Mouse (Mus musculus): ENCODE data around the gene Nfatc3. TPM values are rescaled to one million over a fixed set of nuclear protein-coding genes. Genes with fewer than 3 reads are reported as not detected.

Nfatc3 gene
- total and polyA plus RNA-seq, 3 experiments = 15.0 to 189 (median 31.0) TPM

DNA sequence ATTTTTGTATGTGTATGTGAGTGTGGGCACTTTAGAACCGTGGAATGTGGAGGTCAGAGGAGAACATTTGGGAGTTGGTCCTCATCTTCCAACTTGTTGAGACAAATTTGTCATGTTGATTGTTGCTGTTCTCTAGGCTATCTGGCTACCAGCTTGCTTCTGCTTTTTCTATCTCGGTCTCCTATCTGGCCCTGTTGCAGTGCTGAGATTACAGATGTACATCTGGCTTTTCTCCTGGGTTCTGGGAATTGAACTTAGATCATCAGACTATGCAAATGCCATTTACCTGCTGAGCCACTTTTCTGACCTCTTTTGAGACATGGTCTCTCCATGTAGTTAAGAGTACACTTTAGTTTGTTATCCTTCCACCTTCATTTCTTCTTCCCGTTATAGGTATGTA, 114.9 kb downstream of the Nfatc3 start:
- no peak for DNase-seq (ENCODE audit: low spot score)
- Histone ChIP-seq H3K4me3 (ENCODE audit: low read depth, low read length) (no peak overlapping the region), H3K36me3 (replicated peaks) (no peaks in the 10 kb centered on the region), H3K4me1 (ENCODE audit: insufficient read depth, low read depth, low read length) (peaks cover 29% of the 10 kb centered on the region), H3K27me3 (ENCODE audit: insufficient read depth, low read length) (peaks cover 61% of the 10 kb centered on the region), H3K9me3 (replicated peaks) (no peaks in the 10 kb centered on the region)
- no peak for TF ChIP-seq GATA1 (IDR thresholded peaks at IDR 0.05; ENCODE audit: borderline replicate concordance, low read length)
- no peak for TF ChIP-seq POLR2AphosphoS5 (IDR thresholded peaks at IDR 0.05; ENCODE audit: insufficient replicate concordance, low read depth, low read length)
- no peak for TF ChIP-seq TAL1 (conservative IDR thresholded peaks at IDR 0.05; ENCODE audit: low read depth, low read length)
- TF ChIP-seq GATA2 (IDR thresholded peaks at IDR 0.05; ENCODE audit: borderline replicate concordance, low read depth, low read length) = no peak
- no peak for TF ChIP-seq CTCF (IDR thresholded peaks at IDR 0.05; ENCODE audit: low read depth, low read length)
- no peak for ATAC-seq (ENCODE audit: extremely low read depth, insufficient number of reproducible peaks, low FRiP score, poor library complexity, severe bottlenecking)

GRCm38 (mm10) chr8:106176891-106177290, 118.3 kb downstream of the Nfatc3 start:
- TF ChIP-seq GATA2 (IDR thresholded peaks at IDR 0.05; ENCODE audit: borderline replicate concordance, low read depth, low read length) = no peak
- TF ChIP-seq CTCF (IDR thresholded peaks at IDR 0.05; ENCODE audit: low read depth, low read length) = no peak
- TF ChIP-seq POLR2AphosphoS5 (IDR thresholded peaks at IDR 0.05; ENCODE audit: insufficient replicate concordance, low read depth, low read length) = no peak
- TF ChIP-seq GATA1 (IDR thresholded peaks at IDR 0.05; ENCODE audit: borderline replicate concordance, low read length) = no peak
- TF ChIP-seq TAL1 (conservative IDR thresholded peaks at IDR 0.05; ENCODE audit: low read depth, low read length) = no peak
- Histone ChIP-seq H3K36me3 (replicated peaks) (no peaks in the 10 kb centered on the region), H3K4me1 (ENCODE audit: insufficient read depth, low read depth, low read length) (peaks cover 16% of the 10 kb centered on the region), H3K9me3 (replicated peaks) (no peaks in the 10 kb centered on the region), H3K4me3 (ENCODE audit: low read depth, low read length) (no peak overlapping the region), H3K27me3 (ENCODE audit: insufficient read depth, low read length) (peaks cover 62% of the 10 kb centered on the region)
- ATAC-seq (ENCODE audit: extremely low read depth, insufficient number of reproducible peaks, low FRiP score, poor library complexity, severe bottlenecking) = no peak
- no peak for DNase-seq (ENCODE audit: low spot score)

DNA sequence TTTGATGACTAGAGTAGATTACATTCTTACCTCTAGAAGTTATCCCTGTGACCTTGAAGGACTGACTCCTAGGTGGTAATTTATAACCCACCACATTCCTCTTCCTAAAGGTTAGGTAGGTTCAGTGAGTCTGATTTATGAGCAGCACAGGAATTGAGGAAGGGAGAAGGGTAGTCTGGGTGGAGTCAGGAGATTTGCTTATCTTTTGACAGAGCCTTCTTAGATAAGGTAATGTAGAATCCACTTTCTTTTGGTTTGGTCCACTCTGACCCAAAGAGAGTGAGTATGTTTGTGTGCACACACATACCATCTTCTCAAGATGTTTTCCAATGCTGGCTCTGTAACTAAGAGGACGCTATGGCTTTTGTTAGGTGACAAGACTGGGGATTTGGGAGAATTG, 119.0 kb downstream of the Nfatc3 start:
- TF ChIP-seq GATA1 (IDR thresholded peaks at IDR 0.05; ENCODE audit: borderline replicate concordance, low read length) (no peak), TAL1 (conservative IDR thresholded peaks at IDR 0.05; ENCODE audit: low read depth, low read length) (no peak), POLR2AphosphoS5 (IDR thresholded peaks at IDR 0.05; ENCODE audit: insufficient replicate concordance, low read depth, low read length) (no peak), CTCF (IDR thresholded peaks at IDR 0.05; ENCODE audit: low read depth, low read length) (no peak)
- Histone ChIP-seq H3K4me3 (ENCODE audit: low read depth, low read length) (no peak overlapping the region), H3K27me3 (ENCODE audit: insufficient read depth, low read length) (peaks cover 66% of the 10 kb centered on the region), H3K9me3 (replicated peaks) (no peaks in the 10 kb centered on the region), H3K4me1 (ENCODE audit: insufficient read depth, low read depth, low read length) (peaks cover 16% of the 10 kb centered on the region), H3K36me3 (replicated peaks) (no peaks in the 10 kb centered on the region)
- ATAC-seq (ENCODE audit: extremely low read depth, insufficient number of reproducible peaks, low FRiP score, poor library complexity, severe bottlenecking) = no peak
- DNase-seq (ENCODE audit: low spot score) = no peak

DNA sequence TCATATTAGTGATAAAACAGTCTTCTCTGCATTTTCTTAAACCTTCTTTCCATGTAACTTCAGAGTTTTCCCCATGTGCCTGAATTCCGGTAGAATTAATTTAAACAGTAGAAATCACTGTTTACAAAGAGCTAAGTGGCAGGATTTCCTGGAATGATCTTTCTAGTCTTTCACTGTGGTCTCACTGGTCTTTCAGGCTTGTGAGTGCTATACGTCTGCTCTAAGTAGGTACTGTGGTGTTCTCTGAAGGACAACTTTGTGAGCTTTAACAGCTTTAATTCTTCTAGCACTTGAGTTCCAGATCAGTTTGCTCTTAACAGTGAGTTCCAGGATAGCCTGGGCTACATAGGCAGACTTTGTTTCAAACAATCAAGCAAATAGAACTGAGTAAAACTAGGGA, 119.8 kb downstream of the Nfatc3 start:
- peaks cover 16% of the 10 kb centered on the region for H3K4me1 ChIP-seq (ENCODE audit: insufficient read depth, low read depth, low read length)
- H3K9me3 ChIP-seq (replicated peaks) = no peaks in the 10 kb centered on the region
- peaks cover 69% of the 10 kb centered on the region for H3K27me3 ChIP-seq (ENCODE audit: insufficient read depth, low read length)
- no peak for ATAC-seq (ENCODE audit: extremely low read depth, insufficient number of reproducible peaks, low FRiP score, poor library complexity, severe bottlenecking)
- TF ChIP-seq TAL1 (conservative IDR thresholded peaks at IDR 0.05; ENCODE audit: low read depth, low read length) (no peak), GATA2 (IDR thresholded peaks at IDR 0.05; ENCODE audit: borderline replicate concordance, low read depth, low read length) (no peak), CTCF (IDR thresholded peaks at IDR 0.05; ENCODE audit: low read depth, low read length) (no peak), POLR2AphosphoS5 (IDR thresholded peaks at IDR 0.05; ENCODE audit: insufficient replicate concordance, low read depth, low read length) (no peak), GATA1 (IDR thresholded peaks at IDR 0.05; ENCODE audit: borderline replicate concordance, low read length) (no peak)
- no peak for DNase-seq (ENCODE audit: low spot score)
- no peak overlapping the region for H3K4me3 ChIP-seq (ENCODE audit: low read depth, low read length)
- H3K36me3 ChIP-seq (replicated peaks) = no peaks in the 10 kb centered on the region

Other genes with a start within 250 kb of the Nfatc3 start
Only the 20 nearest of the 21 such genes appear.
- gene Tsnaxip1, start 231.1 kb upstream of the Nfatc3 start, total RNA-seq (2014; fragmentation: Nextera tagmentation) = not detected in 2 replicates
- 0.06 and 0.16 TPM in 2 replicates for gene Tsnaxip1, start 231.1 kb upstream of the Nfatc3 start, total RNA-seq (2017)
- gene Tsnaxip1, start 231.1 kb upstream of the Nfatc3 start, polyA plus RNA-seq (2012) = not detected in 2 replicates
- 25.2 and 31.4 TPM in 2 replicates for gene Cenpt, start 205.6 kb upstream of the Nfatc3 start, total RNA-seq (2014; fragmentation: Nextera tagmentation)
- gene Cenpt, start 205.6 kb upstream of the Nfatc3 start, total RNA-seq (2017) = 14.4 and 14.6 TPM in 2 replicates
- 12.7 and 12.9 TPM in 2 replicates for gene Cenpt, start 205.6 kb upstream of the Nfatc3 start, polyA plus RNA-seq (2012)
- gene Thap11, start 203.7 kb upstream of the Nfatc3 start, total RNA-seq (2014; fragmentation: Nextera tagmentation) = 18.1 and 22.5 TPM in 2 replicates
- 35.8 and 42.5 TPM in 2 replicates for gene Thap11, start 203.7 kb upstream of the Nfatc3 start, total RNA-seq (2017)
- 31.7 and 34.2 TPM in 2 replicates for gene Thap11, start 203.7 kb upstream of the Nfatc3 start, polyA plus RNA-seq (2012)
- gene Nutf2, start 198.3 kb upstream of the Nfatc3 start, total RNA-seq (2014; fragmentation: Nextera tagmentation) = 378 and 465 TPM in 2 replicates
- 87.1 and 116 TPM in 2 replicates for gene Nutf2, start 198.3 kb upstream of the Nfatc3 start, total RNA-seq (2017)
- gene Nutf2, start 198.3 kb upstream of the Nfatc3 start, polyA plus RNA-seq (2012) = 284 and 322 TPM in 2 replicates
- 32.7 and 53.4 TPM in 2 replicates for gene Edc4, start 178.0 kb upstream of the Nfatc3 start, total RNA-seq (2014; fragmentation: Nextera tagmentation)
- gene Edc4, start 178.0 kb upstream of the Nfatc3 start, total RNA-seq (2017) = 39.7 and 43.0 TPM in 2 replicates
- 27.4 and 29.7 TPM in 2 replicates for gene Edc4, start 178.0 kb upstream of the Nfatc3 start, polyA plus RNA-seq (2012)
- not detected in 2 replicates for gene Nrn1l, start 165.3 kb upstream of the Nfatc3 start, total RNA-seq (2014; fragmentation: Nextera tagmentation)
- gene Nrn1l, start 165.3 kb upstream of the Nfatc3 start, total RNA-seq (2017) = 0.38 TPM in 1 of 2 replicates, not detected in the other
- gene Nrn1l, start 165.3 kb upstream of the Nfatc3 start, polyA plus RNA-seq (2012) = 1.5 and 1.8 TPM in 2 replicates
- gene Pskh1, start 158.4 kb upstream of the Nfatc3 start, total RNA-seq (2014; fragmentation: Nextera tagmentation) = 26.1 and 32.1 TPM in 2 replicates
- gene Pskh1, start 158.4 kb upstream of the Nfatc3 start, total RNA-seq (2017) = 21.3 and 22.7 TPM in 2 replicates
- 13.1 and 19.5 TPM in 2 replicates for gene Pskh1, start 158.4 kb upstream of the Nfatc3 start, polyA plus RNA-seq (2012)
- gene Ctrl, start 125.0 kb upstream of the Nfatc3 start, total RNA-seq (2014; fragmentation: Nextera tagmentation) = not detected in 2 replicates
- 0.38 and 1.1 TPM in 2 replicates for gene Ctrl, start 125.0 kb upstream of the Nfatc3 start, total RNA-seq (2017)
- gene Ctrl, start 125.0 kb upstream of the Nfatc3 start, polyA plus RNA-seq (2012) = 0.14 TPM in 1 of 2 replicates, not detected in the other
- 14.4 and 16.3 TPM in 2 replicates for gene Psmb10, start 120.4 kb upstream of the Nfatc3 start, total RNA-seq (2014; fragmentation: Nextera tagmentation)
- 15.3 and 19.7 TPM in 2 replicates for gene Psmb10, start 120.4 kb upstream of the Nfatc3 start, total RNA-seq (2017)
- gene Psmb10, start 120.4 kb upstream of the Nfatc3 start, polyA plus RNA-seq (2012) = 125 and 148 TPM in 2 replicates
- 0.92 TPM in 1 of 2 replicates, not detected in the other for gene Lcat, start 115.5 kb upstream of the Nfatc3 start, total RNA-seq (2014; fragmentation: Nextera tagmentation)
- gene Lcat, start 115.5 kb upstream of the Nfatc3 start, total RNA-seq (2017) = 0.17 and 0.22 TPM in 2 replicates
- 0.29 and 0.40 TPM in 2 replicates for gene Lcat, start 115.5 kb upstream of the Nfatc3 start, polyA plus RNA-seq (2012)
- gene Slc12a4, start 92.7 kb upstream of the Nfatc3 start, total RNA-seq (2014; fragmentation: Nextera tagmentation) = 3.7 and 4.4 TPM in 2 replicates
- 6.6 and 7.2 TPM in 2 replicates for gene Slc12a4, start 92.7 kb upstream of the Nfatc3 start, total RNA-seq (2017)
- gene Slc12a4, start 92.7 kb upstream of the Nfatc3 start, polyA plus RNA-seq (2012) = 7.4 and 8.7 TPM in 2 replicates
- gene Dpep3, start 79.4 kb upstream of the Nfatc3 start, total RNA-seq (2014; fragmentation: Nextera tagmentation) = not detected in 2 replicates
- gene Dpep3, start 79.4 kb upstream of the Nfatc3 start, total RNA-seq (2017) = 0.05 TPM in 1 of 2 replicates, not detected in the other
- gene Dpep3, start 79.4 kb upstream of the Nfatc3 start, polyA plus RNA-seq (2012) = not detected in 2 replicates
- 20.9 and 21.7 TPM in 2 replicates for gene Dus2, start 67.5 kb upstream of the Nfatc3 start, total RNA-seq (2014; fragmentation: Nextera tagmentation)
- 14.2 and 18.3 TPM in 2 replicates for gene Dus2, start 67.5 kb upstream of the Nfatc3 start, total RNA-seq (2017)
- 3.6 and 3.9 TPM in 2 replicates for gene Dus2, start 67.5 kb upstream of the Nfatc3 start, polyA plus RNA-seq (2012)
- gene Dpep2nb, start 52.9 kb upstream of the Nfatc3 start, total RNA-seq (2014; fragmentation: Nextera tagmentation) = not detected in 2 replicates
- gene Dpep2nb, start 52.9 kb upstream of the Nfatc3 start, total RNA-seq (2017) = 0.16 TPM in 1 of 2 replicates, not detected in the other
- not detected in 2 replicates for gene Dpep2nb, start 52.9 kb upstream of the Nfatc3 start, polyA plus RNA-seq (2012)
- gene Ddx28, start 47.0 kb upstream of the Nfatc3 start, total RNA-seq (2014; fragmentation: Nextera tagmentation) = 9.9 TPM in 2 replicates
- gene Ddx28, start 47.0 kb upstream of the Nfatc3 start, total RNA-seq (2017) = 18.6 and 19.4 TPM in 2 replicates
- gene Ddx28, start 47.0 kb upstream of the Nfatc3 start, polyA plus RNA-seq (2012) = 22.6 and 26.0 TPM in 2 replicates
- gene Esrp2, start 78.1 kb downstream of the Nfatc3 start, total RNA-seq (2014; fragmentation: Nextera tagmentation) = not detected in 2 replicates
- gene Esrp2, start 78.1 kb downstream of the Nfatc3 start, total RNA-seq (2017) = 0.06 TPM in 1 of 2 replicates, not detected in the other
- gene Esrp2, start 78.1 kb downstream of the Nfatc3 start, polyA plus RNA-seq (2012) = not detected in 2 replicates
- 0.83 TPM in 1 of 2 replicates, not detected in the other for gene Pla2g15, start 91.6 kb downstream of the Nfatc3 start, total RNA-seq (2014; fragmentation: Nextera tagmentation)
- gene Pla2g15, start 91.6 kb downstream of the Nfatc3 start, total RNA-seq (2017) = 0.55 and 1.5 TPM in 2 replicates
- gene Pla2g15, start 91.6 kb downstream of the Nfatc3 start, polyA plus RNA-seq (2012) = 0.29 and 0.39 TPM in 2 replicates
- 6.6 and 7.1 TPM in 2 replicates for gene Slc7a6, start 110.0 kb downstream of the Nfatc3 start, total RNA-seq (2014; fragmentation: Nextera tagmentation)
- gene Slc7a6, start 110.0 kb downstream of the Nfatc3 start, total RNA-seq (2017) = 4.1 TPM in 2 replicates
- gene Slc7a6, start 110.0 kb downstream of the Nfatc3 start, polyA plus RNA-seq (2012) = 1.0 and 1.3 TPM in 2 replicates
- gene Slc7a6os, start 152.1 kb downstream of the Nfatc3 start, total RNA-seq (2014; fragmentation: Nextera tagmentation) = 32.7 and 36.3 TPM in 2 replicates
- gene Slc7a6os, start 152.1 kb downstream of the Nfatc3 start, total RNA-seq (2017) = 41.0 and 45.6 TPM in 2 replicates
- 24.1 and 25.6 TPM in 2 replicates for gene Slc7a6os, start 152.1 kb downstream of the Nfatc3 start, polyA plus RNA-seq (2012)
- gene Prmt7, start 152.1 kb downstream of the Nfatc3 start, total RNA-seq (2014; fragmentation: Nextera tagmentation) = 16.1 and 20.0 TPM in 2 replicates
- gene Prmt7, start 152.1 kb downstream of the Nfatc3 start, total RNA-seq (2017) = 22.8 and 27.4 TPM in 2 replicates
- 20.5 and 43.9 TPM in 2 replicates for gene Prmt7, start 152.1 kb downstream of the Nfatc3 start, polyA plus RNA-seq (2012)

Measured in G1E (cell line).